Mouse (Mus musculus): ENCODE measurements around the gene 1500009C09Rik.

Gene 1500009C09Rik

GRCm38 (mm10) chr15:82252097-82252496 is at the start of gene 1500009C09Rik:
TSS of gene 1500009C09Rik (plus strand) at chr15:82252397.
- no peak for DNase-seq (ENCODE audit: low read depth in 1 of 2, low spot score in 2 of 2)

GRCm38 (mm10) chr15:82203090-82203489 is 49.1 kb upstream of the 1500009C09Rik start:
- no peak for DNase-seq (ENCODE audit: low read depth in 1 of 2, low spot score in 2 of 2)

GRCm38 (mm10) chr15:82203611-82204351 is 48.4 kb upstream of the 1500009C09Rik start:
- DNase-seq (ENCODE audit: low read depth in 1 of 2, low spot score in 2 of 2) = no peak

- no peak for DNase-seq (ENCODE audit: low read depth in 1 of 2, low spot score in 2 of 2)
Measured at GRCm38 (mm10) chr15:82204680-82205371, 47.4 kb upstream of the 1500009C09Rik start.

- DNase-seq (ENCODE audit: low read depth in 1 of 2, low spot score in 2 of 2) = no peak
Measured at GRCm38 (mm10) chr15:82206365-82207104, 45.7 kb upstream of the 1500009C09Rik start.

GRCm38 (mm10) chr15:82207105-82207459 is 45.1 kb upstream of the 1500009C09Rik start:
- no peak for DNase-seq (ENCODE audit: low read depth in 1 of 2, low spot score in 2 of 2)

- DNase-seq (ENCODE audit: low read depth in 1 of 2, low spot score in 2 of 2) = no peak
Measured at GRCm38 (mm10) chr15:82207504-82208219, 44.5 kb upstream of the 1500009C09Rik start.

- DNase-seq (ENCODE audit: low read depth in 1 of 2, low spot score in 2 of 2) = no peak
Measured at GRCm38 (mm10) chr15:82208307-82208706, 43.9 kb upstream of the 1500009C09Rik start.

GRCm38 (mm10) chr15:82209295-82210050 is 42.7 kb upstream of the 1500009C09Rik start:
- DNase-seq (ENCODE audit: low read depth in 1 of 2, low spot score in 2 of 2) = no peak

GRCm38 (mm10) chr15:82210801-82211200 is 41.4 kb upstream of the 1500009C09Rik start:
- no peak for DNase-seq (ENCODE audit: low read depth in 1 of 2, low spot score in 2 of 2)

GRCm38 (mm10) chr15:82211281-82211680 is 40.9 kb upstream of the 1500009C09Rik start:
- DNase-seq (ENCODE audit: low read depth in 1 of 2, low spot score in 2 of 2) = no peak

GRCm38 (mm10) chr15:82211911-82212751 is 40.1 kb upstream of the 1500009C09Rik start:
- no peak for DNase-seq (ENCODE audit: low read depth in 1 of 2, low spot score in 2 of 2)

GRCm38 (mm10) chr15:82212752-82213063 is 39.5 kb upstream of the 1500009C09Rik start, which contains the start of gene Shisa8:
TSS of gene Shisa8 (minus strand) at chr15:82212815.
- DNase-seq (ENCODE audit: low read depth in 1 of 2, low spot score in 2 of 2) = no peak

GRCm38 (mm10) chr15:82213222-82213621 is 39.0 kb upstream of the 1500009C09Rik start:
- DNase-seq (ENCODE audit: low read depth in 1 of 2, low spot score in 2 of 2) = no peak

- DNase-seq (ENCODE audit: low read depth in 1 of 2, low spot score in 2 of 2) = no peak
Measured at GRCm38 (mm10) chr15:82215332-82216046, 36.7 kb upstream of the 1500009C09Rik start.

GRCm38 (mm10) chr15:82216142-82216827 is 35.9 kb upstream of the 1500009C09Rik start:
- no peak for DNase-seq (ENCODE audit: low read depth in 1 of 2, low spot score in 2 of 2)

GRCm38 (mm10) chr15:82217039-82217438 is 35.2 kb upstream of the 1500009C09Rik start:
- no peak for DNase-seq (ENCODE audit: low read depth in 1 of 2, low spot score in 2 of 2)

GRCm38 (mm10) chr15:82217980-82218379 is 34.2 kb upstream of the 1500009C09Rik start:
- no peak for DNase-seq (ENCODE audit: low read depth in 1 of 2, low spot score in 2 of 2)
